8 mouse cellular contexts compared by ENCODE assay signal in the genomic region with DNA sequence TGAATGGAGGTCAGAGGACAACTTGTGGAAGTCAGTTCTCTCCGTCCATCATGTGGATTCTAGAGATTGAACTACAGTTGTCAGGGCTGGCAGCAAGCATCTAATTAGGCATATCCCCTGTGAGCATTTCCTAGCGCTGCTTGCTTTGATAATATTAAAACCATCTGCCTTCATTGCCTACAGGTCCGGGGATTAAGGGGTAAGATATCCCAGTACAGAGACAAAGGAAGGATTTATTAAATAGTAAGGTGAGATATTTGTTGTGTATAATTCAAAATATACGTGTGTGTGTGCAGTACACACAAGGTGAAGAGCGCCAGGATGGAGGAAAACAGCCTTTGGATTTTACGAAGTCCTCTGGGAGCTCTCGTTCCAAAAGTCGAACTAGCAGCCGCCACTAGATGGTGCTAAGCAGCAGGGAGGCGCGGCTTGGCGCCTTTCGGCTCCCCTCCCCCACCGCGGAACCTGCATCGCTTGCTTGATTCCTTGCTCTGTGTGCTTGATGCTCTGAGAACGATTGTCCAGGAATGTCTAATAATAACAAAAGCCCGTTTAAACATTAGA.
DNase-seq lines count a peak whose midpoint lies in the region; ATAC-seq and TF ChIP-seq lines count a peak whose summit lies in the region.

No protein-coding gene starts in this region.

- no peaks in the 10 kb centered on the region for H3K27me3 ChIP-seq in intestine, postnatal 0 days (replicated peaks; ENCODE audit: control insufficient read depth, insufficient read depth, low read length)
- H3K27me3 ChIP-seq in midbrain, embryonic 11.5 days (ENCODE audit: control insufficient read depth, insufficient read depth, low read length): no peaks in the 10 kb centered on the region

- intact Hi-C loops in left cerebral cortex, postnatal 36 days (cut with DNase I): loop anchor here (1.0 kb wide), 1 partner anchor 419 kb away; no protein-coding TSS in a partner anchor

- H3K4me1 ChIP-seq in intestine, postnatal 0 days (replicated peaks; ENCODE audit: control insufficient read depth, insufficient read depth, low read length): no peaks in the 10 kb centered on the region
- H3K4me1 ChIP-seq in midbrain, embryonic 11.5 days (ENCODE audit: control insufficient read depth, insufficient read depth, low read length): no peaks in the 10 kb centered on the region; the same call in 1 of the 2 replicates

- H3K4me3 ChIP-seq in intestine, postnatal 0 days (ENCODE audit: low read depth, low read length): 0 out of 2 replicates have a peak overlapping the region, but pooled peaks have one; percentile 10
- peak overlapping the region; percentile 11; the same call in 1 of the 2 replicates for H3K4me3 ChIP-seq in midbrain, embryonic 11.5 days (ENCODE audit: low read depth, low read length)

- peak; percentile 98 for TF ChIP-seq CTCF in intestine, postnatal 0 days (IDR thresholded peaks at IDR 0.05; ENCODE audit: low read depth)

- no peak overlapping the region for H3K27ac ChIP-seq in intestine, postnatal 0 days (ENCODE audit: low read depth, low read length)
- H3K27ac ChIP-seq in midbrain, embryonic 11.5 days (ENCODE audit: low read depth, low read length): no peak overlapping the region

- H3K9me3 ChIP-seq in intestine, postnatal 0 days (ENCODE audit: control insufficient read depth): no peaks in the 10 kb centered on the region
- no peaks in the 10 kb centered on the region for H3K9me3 ChIP-seq in midbrain, embryonic 11.5 days (ENCODE audit: control insufficient read depth, low read length)

- peak overlapping the region; percentile 54 for H3K4me2 ChIP-seq in intestine, postnatal 0 days (replicated peaks; ENCODE audit: low read depth)
- peak overlapping the region; percentile 41 for H3K4me2 ChIP-seq in midbrain, embryonic 11.5 days

- no peaks in the 10 kb centered on the region for H3K36me3 ChIP-seq in intestine, postnatal 0 days (ENCODE audit: control insufficient read depth, insufficient read depth)
- no peaks in the 10 kb centered on the region for H3K36me3 ChIP-seq in midbrain, embryonic 11.5 days (ENCODE audit: control insufficient read depth, insufficient read depth, low read length)

- no peak overlapping the region for H3K9ac ChIP-seq in intestine, postnatal 0 days (ENCODE audit: low read depth, low read length)
- peak overlapping the region; percentile 55; the same call in 1 of the 2 replicates for H3K9ac ChIP-seq in midbrain, embryonic 11.5 days (ENCODE audit: low read length)

- peak; percentile 86 for DNase-seq in adrenal gland, adult 2 months
- DNase-seq in embryo, embryonic 9.5 days (ENCODE audit: extremely low spot score): peak; percentile 90
- peak; percentile 83 to 84 for DNase-seq in left cerebral cortex, postnatal 36 days (ENCODE audit: low spot score in 2 of 2)
- peak; percentile 99 for DNase-seq in midbrain, embryonic 11.5 days (ENCODE audit: low spot score, missing footprints)
- peak; percentile 99 for DNase-seq in right cerebral cortex, postnatal 4 days
- DNase-seq in yolk sac, embryonic 10.5 days (ENCODE audit: low spot score): peak; percentile 79

- WGBS in intestine, postnatal 0 days: 7% methylated on average over 18 of the region's 18 CpGs
- WGBS in midbrain, embryonic 11.5 days: 4% methylated on average over 18 of the region's 18 CpGs

- peak; percentile 96 for ATAC-seq in granulocyte monocyte progenitor cell, adult 5-6 weeks (replicated peaks; ENCODE audit: poor library complexity, severe bottlenecking)
- peak; percentile 59; the same call in 1 of the 2 replicates for ATAC-seq in intestine, postnatal 0 days
- peak; percentile 84 for ATAC-seq in midbrain, embryonic 11.5 days (ENCODE audit: low FRiP score)
